Mouse (Mus musculus) liver, embryonic 14.5 days (tissue): ENCODE measurements around the gene Dtl. TPM values are rescaled to one million over a fixed set of nuclear protein-coding genes. Genes with fewer than 3 reads are reported as not detected.

ENCODE experiments used
- ATAC-seq: fragments of 200-750 bp; cut with Nextera tagmentation; 2 replicates; pipeline ENCODE4 v1.8.0; 2017; ENCODE audit warnings: moderate number of reproducible peaks, mild to moderate bottlenecking, moderate library complexity; ENCODE audit not compliant: insufficient read depth
- DNase-seq, 3 experiments: peaks; one replicate each; pipeline ENCODE4 v3.0.0-alpha.2; 2012 to 2013; ENCODE audit warnings: low read depth in 3 of 3, low spot score in 3 of 3
- H3K27ac ChIP-seq: fragments of 300-500 bp; sonication (generic); 2 replicates; pipeline ENCODE4 v1.5.1; 2014; ENCODE audit warnings: moderate library complexity, mild to moderate bottlenecking, control low read depth, inconsistent platforms
- H3K27me3 ChIP-seq: fragments of 300-500 bp; sonication (generic); 2 replicates; pipeline ENCODE4 v1.6.1; 2014; ENCODE audit warnings: mild to moderate bottlenecking, low read length, moderate library complexity; ENCODE audit not compliant: control insufficient read depth, insufficient read depth
- H3K36me3 ChIP-seq: fragments of 300-500 bp; sonication (generic); replicated peaks from 2 replicates; pipeline ENCODE4 v1.6.1; 2014; ENCODE audit warnings: low read depth; ENCODE audit not compliant: control insufficient read depth, insufficient read depth
- H3K4me1 ChIP-seq, 2 experiments: fragments of 200-500 bp in 1 of 2; fragments of 300-500 bp in 1 of 2; sonication (generic) in 1 of 2; replicated peaks; 2 replicates each; pipeline ENCODE4 v1.6.1; 2012 to 2014; ENCODE audit warnings: antibody characterized with exemption in 1 of 2, inconsistent platforms in 1 of 2, low read length in 1 of 2; ENCODE audit not compliant: control insufficient read depth in 2 of 2, insufficient read depth in 2 of 2
- H3K4me2 ChIP-seq: fragments of 300-500 bp; sonication (generic); 2 replicates; pipeline ENCODE4 v1.6.1; 2014; ENCODE audit warnings: low read depth, mild to moderate bottlenecking, control low read depth, moderate library complexity
- H3K4me3 ChIP-seq, 2 experiments: fragments of 200-500 bp in 1 of 2; fragments of 300-500 bp in 1 of 2; sonication (generic) in 1 of 2; 2 replicates each; pipeline ENCODE4 v1.5.1; 2012 to 2014; ENCODE audit warnings: low read depth in 2 of 2, low read length in 2 of 2, mild to moderate bottlenecking in 2 of 2, control low read depth in 1 of 2, inconsistent platforms in 1 of 2, moderate library complexity in 1 of 2; ENCODE audit not compliant: insufficient read depth in 1 of 2
- H3K9ac ChIP-seq: fragments of 300-500 bp; sonication (generic); replicated peaks from 2 replicates; pipeline ENCODE4 v1.6.1; 2014; ENCODE audit warnings: mild to moderate bottlenecking, control low read depth, moderate library complexity
- H3K9me3 ChIP-seq: fragments of 300-500 bp; sonication (generic); 2 replicates; pipeline ENCODE4 v1.6.1; 2016; ENCODE audit warnings: low read length, mixed read lengths; ENCODE audit not compliant: control insufficient read depth
- CTCF ChIP-seq: IDR thresholded peaks from 2 replicates; pipeline ENCODE4 v1.5.1; 2016; ENCODE audit warnings: antibody characterized with exemption, low read depth, control low read depth
- EP300 ChIP-seq: IDR thresholded peaks from 2 replicates; pipeline ENCODE4 v1.6.1; 2016; ENCODE audit warnings: antibody characterized with exemption, low read depth
- WGBS: fragments of 180-500 bp; shearing (Covaris S2); extraction: QIAGEN DNeasy Blood & Tissue Kit; methylation state at CpG from one replicate; pipeline ENCODE4 v1.1.7; 2014; ENCODE audit not compliant: insufficient replicate concordance; 5-methylcytosine and 5-hydroxymethylcytosine counted together
- polyA plus RNA-seq, 2 experiments: library from polyadenylated mRNA; depleted of rRNA in 1 of 2; stranded (reverse) in 1 of 2; unstranded in 1 of 2; fragments of >200 nt; fragmentation: Nextera tagmentation in 1 of 2; extraction: Ambion mirVana in 1 of 2; gene quantifications; 2 replicates each; pipeline versions ENCODE4 v1.2.1 to v1.2.3; 2012 to 2014

The Dtl gene
- polyA plus RNA-seq, 2 experiments = 16.6 to 29.0 TPM

- TF ChIP-seq EP300 (no peak), CTCF (no peak)
- Histone ChIP-seq H3K4me3 (no peak overlapping the region), H3K27ac (no peak overlapping the region), H3K4me1 (no peaks in the 10 kb centered on the region), H3K4me2 (no peak overlapping the region), H3K9me3 (no peaks in the 10 kb centered on the region), H3K27me3 (no peaks in the 10 kb centered on the region), H3K9ac (no peak overlapping the region), H3K36me3 (peaks cover 81% of the 10 kb centered on the region)
- WGBS = 88% methylated on average over 7 of the region's 7 CpGs
- ATAC-seq (no peak), DNase-seq (no peak)
Measured at GRCm38 (mm10) chr1:191610357-191610756, 35.0 kb upstream of the Dtl start.

GRCm38 (mm10) chr1:191609578-191609977 lies 34.2 kb upstream of the Dtl start:
- Histone ChIP-seq H3K4me2 (no peak overlapping the region), H3K36me3 (peaks cover 82% of the 10 kb centered on the region), H3K27me3 (no peaks in the 10 kb centered on the region), H3K9ac (no peak overlapping the region), H3K27ac (no peak overlapping the region), H3K9me3 (no peaks in the 10 kb centered on the region), H3K4me1 (no peaks in the 10 kb centered on the region), H3K4me3 (no peak overlapping the region)
- TF ChIP-seq CTCF = no peak
- no peak for TF ChIP-seq EP300
- WGBS = 82% methylated on average over 1 of the region's 1 CpGs
- DNase-seq (no peak), ATAC-seq (no peak)

GRCm38 (mm10) chr1:191609051-191609450 lies 33.7 kb upstream of the Dtl start:
- Histone ChIP-seq H3K9me3 (no peaks in the 10 kb centered on the region), H3K9ac (no peak overlapping the region), H3K4me2 (no peak overlapping the region), H3K36me3 (peaks cover 80% of the 10 kb centered on the region), H3K4me1 (no peaks in the 10 kb centered on the region), H3K4me3 (no peak overlapping the region), H3K27me3 (no peaks in the 10 kb centered on the region), H3K27ac (no peak overlapping the region)
- ATAC-seq (peak; percentile 37; the same call in 1 of the 2 replicates), DNase-seq (no peak)
- WGBS = 70% methylated on average over 6 of the region's 6 CpGs
- TF ChIP-seq CTCF (no peak), EP300 (no peak)

GRCm38 (mm10) chr1:191604690-191605089 lies 29.3 kb upstream of the Dtl start:
- no peak overlapping the region for H3K9ac ChIP-seq
- 78% methylated on average over 3 of the region's 3 CpGs for WGBS
- TF ChIP-seq CTCF (no peak), EP300 (no peak)
- H3K4me3 ChIP-seq = no peak overlapping the region
- H3K36me3 ChIP-seq = peaks cover 66% of the 10 kb centered on the region
- H3K27ac ChIP-seq = no peak overlapping the region
- no peak for DNase-seq
- no peaks in the 10 kb centered on the region for H3K4me1 ChIP-seq
- H3K27me3 ChIP-seq = no peaks in the 10 kb centered on the region
- H3K4me2 ChIP-seq = no peak overlapping the region
- no peaks in the 10 kb centered on the region for H3K9me3 ChIP-seq
- no peak for ATAC-seq

- 0 out of 4 replicates have a peak, but pooled peaks cover 0 to 2% of the 10 kb centered on the region in 2 experiments for H3K4me1 ChIP-seq
- no peak overlapping the region for H3K4me3 ChIP-seq
- no peak for TF ChIP-seq EP300
- no peak overlapping the region for H3K4me2 ChIP-seq
- ATAC-seq (no peak), DNase-seq (no peak)
- H3K27me3 ChIP-seq = no peaks in the 10 kb centered on the region
- 54% methylated on average over 5 of the region's 5 CpGs for WGBS
- no peak overlapping the region for H3K27ac ChIP-seq
- H3K9ac ChIP-seq = no peak overlapping the region
- peaks cover 56% of the 10 kb centered on the region for H3K36me3 ChIP-seq
- no peaks in the 10 kb centered on the region for H3K9me3 ChIP-seq
Measured at GRCm38 (mm10) chr1:191599210-191599609, 23.9 kb upstream of the Dtl start.
